Mouse (Mus musculus): ENCODE measurements around the gene Pam16.

GRCm38 (mm10) chr16:4576038-4576437 lies 48.8 kb downstream of the Pam16 start:
- no peak for TF ChIP-seq CTCF (IDR thresholded peaks at IDR 0.05; ENCODE audit: low read depth)
- no peak for TF ChIP-seq EP300 (IDR thresholded peaks at IDR 0.05; ENCODE audit: low read depth)

Data from liver, postnatal 0 days (tissue).